Mouse (Mus musculus): Measurements from ENCODE around the gene March8.
"Not testable (repeated sequence)": the region's sequence is repeated elsewhere in the genome, so short reads cannot be mapped to it uniquely, and the experiment has no call there.

Gene March8

GRCm38 (mm10) chr6:116337835-116338501 is at the start of gene March8:
TSS of gene March8 (plus strand) at chr6:116338024.
- in situ Hi-C loops (cut with MboI; ENCODE audit: low sequenced_read_pairs), result no loop called here

GRCm38 (mm10) chr6:116311411-116311810 is 26.4 kb upstream of the March8 start:
- in situ Hi-C loops (cut with MboI; ENCODE audit: low sequenced_read_pairs), result no loop called here

GRCm38 (mm10) chr6:116319259-116319658 is 18.6 kb upstream of the March8 start:
- in situ Hi-C loops (cut with MboI; ENCODE audit: low sequenced_read_pairs), result no loop called here

GRCm38 (mm10) chr6:116326641-116327040 is 11.2 kb upstream of the March8 start:
- in situ Hi-C loops (cut with MboI; ENCODE audit: low sequenced_read_pairs), result no loop called here

- in situ Hi-C loops (cut with MboI; ENCODE audit: low sequenced_read_pairs), result no loop called here
Measured at GRCm38 (mm10) chr6:116331396-116331795, 6.4 kb upstream of the March8 start.

- in situ Hi-C loops (cut with MboI; ENCODE audit: low sequenced_read_pairs), result no loop called here
Measured at GRCm38 (mm10) chr6:116337466-116337834, 374 bp upstream of the March8 start.

GRCm38 (mm10) chr6:116338520-116338919 is 696 bp downstream of the March8 start:
- in situ Hi-C loops (cut with MboI; ENCODE audit: low sequenced_read_pairs), result no loop called here

- in situ Hi-C loops (cut with MboI; ENCODE audit: low sequenced_read_pairs), result no loop called here
Measured at GRCm38 (mm10) chr6:116339088-116339487, 1.3 kb downstream of the March8 start.

- in situ Hi-C loops (cut with MboI; ENCODE audit: low sequenced_read_pairs), result no loop called here
Measured at GRCm38 (mm10) chr6:116340521-116340920, 2.7 kb downstream of the March8 start.

GRCm38 (mm10) chr6:116347953-116348352 is 10.1 kb downstream of the March8 start:
- in situ Hi-C loops (cut with MboI; ENCODE audit: low sequenced_read_pairs), result no loop called here

- in situ Hi-C loops (cut with MboI; ENCODE audit: low sequenced_read_pairs), result no loop called here
Measured at GRCm38 (mm10) chr6:116349997-116350396, 12.2 kb downstream of the March8 start.

GRCm38 (mm10) chr6:116350643-116351042 is 12.8 kb downstream of the March8 start:
- in situ Hi-C loops (cut with MboI; ENCODE audit: low sequenced_read_pairs), result no loop called here

- in situ Hi-C loops (cut with MboI; ENCODE audit: low sequenced_read_pairs), result no loop called here
Measured at GRCm38 (mm10) chr6:116351534-116351933, 13.7 kb downstream of the March8 start.

GRCm38 (mm10) chr6:116353428-116353827 is 15.6 kb downstream of the March8 start:
- in situ Hi-C loops (cut with MboI; ENCODE audit: low sequenced_read_pairs), result no loop called here

GRCm38 (mm10) chr6:116356311-116356947 is 18.6 kb downstream of the March8 start:
- in situ Hi-C loops (cut with MboI; ENCODE audit: low sequenced_read_pairs), result not testable (repeated sequence)

GRCm38 (mm10) chr6:116356948-116357325 is 19.1 kb downstream of the March8 start:
- in situ Hi-C loops (cut with MboI; ENCODE audit: low sequenced_read_pairs), result no loop called here

- in situ Hi-C loops (cut with MboI; ENCODE audit: low sequenced_read_pairs), result no loop called here
Measured at GRCm38 (mm10) chr6:116358056-116358455, 20.2 kb downstream of the March8 start.

- in situ Hi-C loops (cut with MboI; ENCODE audit: low sequenced_read_pairs), result no loop called here
Measured at GRCm38 (mm10) chr6:116359256-116359655, 21.4 kb downstream of the March8 start.

GRCm38 (mm10) chr6:116361463-116361862 is 23.6 kb downstream of the March8 start:
- in situ Hi-C loops (cut with MboI; ENCODE audit: low sequenced_read_pairs), result no loop called here

GRCm38 (mm10) chr6:116361993-116362392 is 24.2 kb downstream of the March8 start:
- in situ Hi-C loops (cut with MboI; ENCODE audit: low sequenced_read_pairs), result no loop called here

- in situ Hi-C loops (cut with MboI; ENCODE audit: low sequenced_read_pairs), result no loop called here
Measured at GRCm38 (mm10) chr6:116367971-116368370, 30.1 kb downstream of the March8 start.

GRCm38 (mm10) chr6:116369811-116370210 is 32.0 kb downstream of the March8 start:
- in situ Hi-C loops (cut with MboI; ENCODE audit: low sequenced_read_pairs), result no loop called here

All from CH12F3 (cell line).